Comparison of ENCODE assay signal across 10 mouse cellular contexts in genomic region chr2:78873946-78874345, GRCm38 (mm10). TPM values are rescaled to one million over a fixed set of nuclear protein-coding genes. Genes with fewer than 3 reads are reported as not detected.
DNase-seq lines count a peak whose midpoint lies in the region; ATAC-seq and TF ChIP-seq lines count a peak whose summit lies in the region.
"Had no signal": no experiment of that assay in that cellular context is flagged by ENCODE, and none has a peak within 500 bp of the region (broad histone marks: within the 10 kb centered on the region; RNA-seq: fewer than 3 reads in every experiment).

No protein-coding gene starts in this region.

- TF ChIP-seq POLR2A in limb, embryonic 14.5 days (IDR thresholded peaks at IDR 0.05; ENCODE audit: borderline replicate concordance, extremely low read depth, insufficient read depth, insufficient read length) = no peak

- ATAC-seq in heart, embryonic 12.5 days (ENCODE audit: insufficient number of reproducible peaks, low FRiP score) = no peak
- ATAC-seq in limb, embryonic 14.5 days (ENCODE audit: low FRiP score, low read depth) = no peak

- no peak overlapping the region for H3K4me3 ChIP-seq in heart, embryonic 12.5 days
- H3K4me3 ChIP-seq in limb, embryonic 14.5 days (replicated peaks; ENCODE audit: low read length) = peak overlapping the region; percentile 13; the same call in 1 of the 2 replicates
- H3K4me3 ChIP-seq: myocyte had no signal

- peak overlapping the region; percentile 39 for H3K4me2 ChIP-seq in heart, embryonic 12.5 days
- H3K4me2 ChIP-seq in limb, embryonic 14.5 days (replicated peaks; ENCODE audit: low read depth, low read length, severe bottlenecking) = peak overlapping the region; percentile 30; the same call in 1 of the 2 replicates

- H3K9ac ChIP-seq in heart, embryonic 12.5 days = no peak overlapping the region
- H3K9ac ChIP-seq in limb, embryonic 14.5 days (ENCODE audit: low read depth, low read length, severe bottlenecking) = 0 out of 2 replicates have a peak overlapping the region, but pooled peaks have one; percentile 21

- H3K27me3 ChIP-seq in heart, embryonic 12.5 days (replicated peaks) = no peaks in the 10 kb centered on the region
- H3K27me3 ChIP-seq in limb, embryonic 14.5 days (ENCODE audit: control insufficient read depth, insufficient read depth, low read length) = no peaks in the 10 kb centered on the region

- H3K4me1 ChIP-seq in heart, embryonic 12.5 days (replicated peaks) = peaks cover 45% of the 10 kb centered on the region
- H3K4me1 ChIP-seq in limb, embryonic 14.5 days (ENCODE audit: control insufficient read depth, insufficient read depth, low read length) = peaks cover 47% of the 10 kb centered on the region

- peaks cover 8% of the 10 kb centered on the region; the same call in 1 of the 2 replicates for H3K36me3 ChIP-seq in heart, embryonic 12.5 days
- H3K36me3 ChIP-seq in limb, embryonic 14.5 days (ENCODE audit: control insufficient read depth, insufficient read depth, low read length) = peaks cover 14% of the 10 kb centered on the region; the same call in 1 of the 2 replicates

- DNase-seq in 416B (ENCODE audit: low read depth) (peak; percentile 21), adipocyte (ENCODE audit: low spot score) (no peak)
- peak; percentile 4 for DNase-seq in Muller cell, postnatal 12 days (ENCODE audit: inconsistent ontology term)
- no peak for DNase-seq in limb, embryonic 14.5 days (ENCODE audit: low spot score)
- no peak for DNase-seq in urinary bladder, postnatal 10 days (ENCODE audit: low spot score)
- DNase-seq in c-Kit-positive CD71-positive TER-119-positive erythroid progenitor cells, embryonic 14.5 days (ENCODE audit: low spot score) = no peak
- DNase-seq in lung, adult 18-20 months = no peak
- DNase-seq: kidney, adult 9 months had no signal

- WGBS in heart, embryonic 12.5 days = 15% methylated on average over 2 of the region's 2 CpGs
- 25% methylated on average over 2 of the region's 2 CpGs for WGBS in limb, embryonic 14.5 days

- H3K27ac ChIP-seq in heart, embryonic 12.5 days (ENCODE audit: poor library complexity, severe bottlenecking) = peak overlapping the region; percentile 37
- no peak overlapping the region for H3K27ac ChIP-seq in limb, embryonic 14.5 days (replicated peaks; ENCODE audit: low read depth, low read length)

- H3K9me3 ChIP-seq in heart, embryonic 12.5 days (replicated peaks) = no peaks in the 10 kb centered on the region
- no peaks in the 10 kb centered on the region for H3K9me3 ChIP-seq in limb, embryonic 14.5 days (ENCODE audit: control insufficient read depth, low read length)

RNA-seq across cellular contexts. Expression of gene Ube2e3, which starts 6.0 kb away (rescaled TPM):
- polyA plus RNA-seq in heart, embryonic 12.5 days (2016; fragmentation: Nextera tagmentation; extraction: Ambion mirVana) = 116 and 124 TPM in 2 replicates
- 90.2 and 91.5 TPM in 2 replicates for polyA plus RNA-seq in limb, embryonic 14.5 days (2012; rRNA removed)
- 155 and 177 TPM in 2 replicates for polyA plus RNA-seq in limb, embryonic 14.5 days (2014; fragmentation: Nextera tagmentation; extraction: Ambion mirVana)

Comparison
In these comparisons a context has a peak if more than half of its experiments do, and no peak if none do; other contexts are left out.
1. DNase-seq: peak in 416B (single experiment) and Muller cell, postnatal 12 days (single experiment); none in limb, embryonic 14.5 days (single experiment), urinary bladder, postnatal 10 days (single experiment), c-Kit-positive CD71-positive TER-119-positive erythroid progenitor cells, embryonic 14.5 days (single experiment), adipocyte (single experiment) and lung, adult 18-20 months (0 of 2).